Mouse (Mus musculus) embryonic facial prominence, embryonic 11.5 days (tissue): ENCODE data around the gene Ctag2. TPM values are rescaled to one million over a fixed set of nuclear protein-coding genes. Genes with fewer than 3 reads are reported as not detected.

ENCODE experiments used
- ATAC-seq: fragments of 200-750 bp; cut with Nextera tagmentation; replicated peaks from 2 replicates; pipeline ENCODE4 v1.8.0; 2017; ENCODE audit warnings: low read depth; ENCODE audit not compliant: insufficient number of reproducible peaks, low FRiP score, low TSS enrichment
- DNase-seq: peaks from one replicate; pipeline ENCODE4 v3.0.0-alpha.2; 2015; ENCODE audit warnings: low spot score
- H3K27ac ChIP-seq: fragments of 300-500 bp; sonication (generic); replicated peaks from 2 replicates; pipeline ENCODE4 v1.5.1; 2014; ENCODE audit warnings: mild to moderate bottlenecking, low read depth, low read length, control low read depth
- H3K27me3 ChIP-seq: fragments of 300-500 bp; sonication (generic); 2 replicates; pipeline ENCODE4 v1.6.1; 2014; ENCODE audit warnings: mild to moderate bottlenecking, low read length, moderate library complexity, mixed read lengths; ENCODE audit not compliant: control insufficient read depth, insufficient read depth
- H3K36me3 ChIP-seq: fragments of 300-500 bp; sonication (generic); replicated peaks from 2 replicates; pipeline ENCODE4 v1.6.1; 2014; ENCODE audit warnings: low read depth, mild to moderate bottlenecking, low read length, moderate library complexity, mixed read lengths; ENCODE audit not compliant: control insufficient read depth, insufficient read depth
- H3K4me1 ChIP-seq: fragments of 300-500 bp; sonication (generic); 2 replicates; pipeline ENCODE4 v1.6.1; 2014; ENCODE audit warnings: low read length, mixed read lengths; ENCODE audit not compliant: control insufficient read depth, insufficient read depth
- H3K4me2 ChIP-seq: fragments of 300-500 bp; sonication (generic); 2 replicates; pipeline ENCODE4 v1.6.1; 2014; ENCODE audit warnings: low read depth, mild to moderate bottlenecking, control low read depth, low read length, moderate library complexity
- H3K4me3 ChIP-seq: fragments of 300-500 bp; sonication (generic); 2 replicates; pipeline ENCODE4 v1.5.1; 2014; ENCODE audit warnings: low read depth, low read length, control low read depth
- H3K9ac ChIP-seq: fragments of 300-500 bp; sonication (generic); replicated peaks from 2 replicates; pipeline ENCODE4 v1.6.1; 2014; ENCODE audit warnings: mild to moderate bottlenecking, control low read depth, low read length
- H3K9me3 ChIP-seq: fragments of 300-500 bp; sonication (generic); replicated peaks from 2 replicates; pipeline ENCODE4 v1.6.1; 2016; ENCODE audit warnings: mild to moderate bottlenecking, low read length, inconsistent platforms, mixed read lengths; ENCODE audit not compliant: control insufficient read depth
- WGBS: fragments of 180-500 bp; shearing (Covaris S2); extraction: QIAGEN DNeasy Blood & Tissue Kit; methylation state at CpG from one replicate; pipeline ENCODE4 v1.1.7; 2014; 5-methylcytosine and 5-hydroxymethylcytosine counted together
- polyA plus RNA-seq: library from polyadenylated mRNA; unstranded; fragments of >200 nt; fragmentation: Nextera tagmentation; extraction: Ambion mirVana; gene quantifications from 2 replicates; pipeline ENCODE4 v1.2.1, GENCODE M21; 2014

The Ctag2 gene
- not detected in 2 replicates for polyA plus RNA-seq

GRCm38 (mm10) chrX:65047344-65047743, at the start of gene Ctag2:
TSS of gene Ctag2 (plus strand) at chrX:65047644.
- H3K4me2 ChIP-seq = no peak within 1 kb of the TSS
- H3K9ac ChIP-seq = no peak within 1 kb of the TSS
- H3K4me3 ChIP-seq = no peak within 1 kb of the TSS
- no peak for DNase-seq
- WGBS = 88% methylated on average over 7 of the region's 7 CpGs
- no peaks in the 10 kb centered on the region for H3K4me1 ChIP-seq
- H3K9me3 ChIP-seq = no peaks in the 10 kb centered on the region
- no peak for ATAC-seq
- no peak within 1 kb of the TSS for H3K27ac ChIP-seq
- H3K27me3 ChIP-seq = no peaks in the 10 kb centered on the region
- no peaks in the 10 kb centered on the region for H3K36me3 ChIP-seq
